Mouse (Mus musculus) midbrain, embryonic 10.5 days (tissue): ENCODE data around the gene Sult6b2. TPM values are rescaled to one million over a fixed set of nuclear protein-coding genes. Genes with fewer than 3 reads are reported as not detected.

ENCODE experiments used
- DNase-seq: peaks from one replicate; pipeline ENCODE4 v3.0.0-alpha.2; 2017; ENCODE audit warnings: low spot score
- H3K27ac ChIP-seq: fragments of 300-500 bp; sonication (generic); replicated peaks from 2 replicates; pipeline ENCODE4 v1.5.1; 2016; ENCODE audit warnings: mild to moderate bottlenecking
- H3K27me3 ChIP-seq: fragments of 300-500 bp; sonication (generic); 2 replicates; pipeline ENCODE4 v1.6.1; 2016; ENCODE audit warnings: low read depth, mild to moderate bottlenecking; ENCODE audit not compliant: poor library complexity, severe bottlenecking
- H3K36me3 ChIP-seq: fragments of 300-500 bp; sonication (generic); 2 replicates; pipeline ENCODE4 v1.6.1; 2016; ENCODE audit warnings: mild to moderate bottlenecking, moderate library complexity
- H3K4me1 ChIP-seq: fragments of 300-500 bp; sonication (generic); 2 replicates; pipeline ENCODE4 v1.6.1; 2016
- H3K4me3 ChIP-seq: fragments of 300-500 bp; sonication (generic); 2 replicates; pipeline ENCODE4 v1.5.1; 2016; ENCODE audit warnings: mild to moderate bottlenecking, moderate library complexity
- H3K9me3 ChIP-seq: fragments of 300-500 bp; sonication (generic); replicated peaks from 2 replicates; pipeline ENCODE4 v1.6.1; 2016; ENCODE audit warnings: mild to moderate bottlenecking
- WGBS: fragments of 180-500 bp; shearing (Covaris S2); methylation state at CpG from one replicate; pipeline ENCODE4 v1.1.7; 2016; 5-methylcytosine and 5-hydroxymethylcytosine counted together
- polyA plus RNA-seq: library from polyadenylated mRNA; unstranded; fragments of >200 nt; fragmentation: Nextera tagmentation; extraction: Ambion mirVana; gene quantifications from 2 replicates; pipeline ENCODE4 v1.2.1, GENCODE M21; 2016

Gene Sult6b2
- polyA plus RNA-seq, 1 experiment from 2014 or later = not detected

GRCm38 (mm10) chr6:142786106-142786505 lies 18.2 kb downstream of the Sult6b2 start:
- WGBS = 88% methylated on average over 21 of the region's 21 CpGs
- Histone ChIP-seq H3K27me3 (no peaks in the 10 kb centered on the region; the same call in 1 of the 2 replicates), H3K4me3 (no peak overlapping the region), H3K9me3 (no peaks in the 10 kb centered on the region), H3K4me1 (peaks cover 11% of the 10 kb centered on the region), H3K27ac (no peak overlapping the region), H3K36me3 (no peaks in the 10 kb centered on the region)
- no peak for DNase-seq

- WGBS = 34% methylated on average over 4 of the region's 4 CpGs
- Histone ChIP-seq H3K4me1 (peaks cover 15% of the 10 kb centered on the region), H3K27me3 (no peaks in the 10 kb centered on the region; the same call in 1 of the 2 replicates), H3K27ac (no peak overlapping the region), H3K36me3 (no peaks in the 10 kb centered on the region), H3K9me3 (no peaks in the 10 kb centered on the region), H3K4me3 (no peak overlapping the region)
- peak; percentile 52 for DNase-seq
These were observed 19.0 kb downstream of the Sult6b2 start for GRCm38 (mm10) chr6:142785343-142785742.

- H3K4me1 ChIP-seq = peaks cover 13% of the 10 kb centered on the region
- H3K9me3 ChIP-seq = no peaks in the 10 kb centered on the region
- H3K4me3 ChIP-seq = no peak overlapping the region
- WGBS = 61% methylated on average over 7 of the region's 7 CpGs
- H3K27ac ChIP-seq = no peak overlapping the region
- no peaks in the 10 kb centered on the region; the same call in 1 of the 2 replicates for H3K27me3 ChIP-seq
- no peaks in the 10 kb centered on the region for H3K36me3 ChIP-seq
- no peak for DNase-seq
These were observed 23.0 kb downstream of the Sult6b2 start for GRCm38 (mm10) chr6:142781286-142781685.

DNA sequence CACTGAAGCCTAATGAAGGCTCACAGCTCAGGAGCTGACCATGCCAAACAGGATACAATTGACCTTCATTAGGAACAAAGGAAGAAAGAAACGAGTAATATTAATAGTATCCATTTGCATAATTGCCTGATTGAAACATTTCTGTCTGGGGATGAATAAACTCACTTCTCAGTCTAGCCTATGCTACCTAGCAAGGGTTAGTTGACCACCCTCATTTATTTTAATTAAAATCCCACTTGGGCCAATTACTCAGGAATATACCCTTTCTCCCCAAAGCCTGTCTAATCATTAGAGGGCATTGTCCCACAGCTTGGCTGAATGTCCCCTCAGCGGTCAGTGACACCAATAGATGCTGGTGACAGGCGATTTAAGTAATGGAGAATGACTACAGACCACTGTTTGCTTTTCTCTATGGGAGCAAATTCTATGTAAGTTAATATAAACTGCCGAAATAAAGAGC lies 23.7 kb downstream of the Sult6b2 start:
- DNase-seq = no peak
- H3K4me1 ChIP-seq = peaks cover 13% of the 10 kb centered on the region
- no peak overlapping the region for H3K4me3 ChIP-seq
- no peaks in the 10 kb centered on the region for H3K9me3 ChIP-seq
- H3K27me3 ChIP-seq = no peaks in the 10 kb centered on the region; the same call in 1 of the 2 replicates
- H3K27ac ChIP-seq = no peak overlapping the region
- H3K36me3 ChIP-seq = peaks cover 4% of the 10 kb centered on the region; the same call in 1 of the 2 replicates
- 81% methylated on average over 4 of the region's 4 CpGs for WGBS

DNA sequence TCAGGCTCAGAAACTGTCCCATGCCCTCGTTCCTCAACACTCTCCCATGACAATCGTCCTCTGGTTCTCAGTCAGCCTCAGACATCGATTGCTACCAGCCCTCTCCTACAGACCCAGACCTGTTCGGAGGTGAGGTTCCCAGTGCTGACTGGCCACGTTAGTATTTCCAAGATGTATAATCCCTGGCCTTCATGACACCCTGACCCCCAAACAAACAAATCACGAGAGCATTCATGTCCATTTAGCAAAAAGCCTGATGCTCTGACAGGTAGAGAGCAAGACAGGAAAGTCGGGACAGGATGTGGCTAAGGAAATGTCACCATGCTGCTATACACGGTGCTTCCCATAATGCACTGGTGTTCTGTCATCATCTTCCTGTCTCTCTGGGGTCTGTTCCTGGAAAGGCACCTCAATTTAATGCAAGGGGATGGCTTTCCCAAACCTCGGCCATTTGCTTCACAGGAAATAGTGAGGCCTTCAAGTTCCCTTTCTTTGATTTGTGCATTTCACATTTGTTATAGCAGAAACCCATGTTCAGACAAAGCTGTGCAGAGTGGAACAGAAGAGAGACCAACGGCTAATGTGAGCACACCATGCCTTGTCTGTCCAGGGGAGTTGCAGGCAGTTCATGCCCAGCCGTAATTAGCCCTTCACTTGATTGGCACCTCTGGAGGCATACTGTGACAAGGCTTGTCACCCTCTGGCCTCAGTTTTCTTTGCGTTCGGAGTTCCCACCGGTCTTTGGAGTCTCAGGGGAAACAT lies 24.3 kb downstream of the Sult6b2 start:
- no peaks in the 10 kb centered on the region for H3K9me3 ChIP-seq
- H3K4me3 ChIP-seq = no peak overlapping the region
- WGBS = 79% methylated on average over 14 of the region's 14 CpGs
- H3K27me3 ChIP-seq = no peaks in the 10 kb centered on the region; the same call in 1 of the 2 replicates
- H3K27ac ChIP-seq = peak overlapping the region; percentile 63
- peaks cover 10% of the 10 kb centered on the region for H3K36me3 ChIP-seq
- no peak for DNase-seq
- H3K4me1 ChIP-seq = peaks cover 13% of the 10 kb centered on the region

- peaks cover 13% of the 10 kb centered on the region for H3K4me1 ChIP-seq
- H3K4me3 ChIP-seq = no peak overlapping the region
- no peaks in the 10 kb centered on the region for H3K9me3 ChIP-seq
- 59% methylated on average over 11 of the region's 11 CpGs for WGBS
- peaks cover 17% of the 10 kb centered on the region for H3K36me3 ChIP-seq
- H3K27ac ChIP-seq = peak overlapping the region; percentile 63
- DNase-seq = peak; percentile 43
- no peaks in the 10 kb centered on the region; the same call in 1 of the 2 replicates for H3K27me3 ChIP-seq
These were observed 25.1 kb downstream of the Sult6b2 start for GRCm38 (mm10) chr6:142779045-142779811.

DNA sequence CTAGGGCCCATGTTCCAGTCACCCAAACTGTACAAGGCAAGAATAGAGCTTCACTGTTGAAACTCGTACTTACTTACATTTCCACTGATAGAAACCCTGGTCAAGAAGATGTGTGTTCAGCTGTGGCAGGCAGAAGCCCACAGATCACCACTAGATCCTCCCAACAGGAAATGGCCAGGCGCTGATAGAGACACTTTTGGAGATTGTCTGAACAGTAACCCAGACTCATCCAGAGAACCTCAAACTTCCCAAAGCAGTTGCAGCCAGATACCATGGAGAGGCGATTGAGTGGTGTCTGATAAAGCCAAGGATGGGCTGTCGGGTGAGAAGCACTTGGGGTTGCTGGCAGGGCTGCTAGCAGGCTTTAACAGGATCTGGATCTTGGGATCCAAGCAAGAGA lies 27.4 kb downstream of the Sult6b2 start:
- no peak overlapping the region for H3K27ac ChIP-seq
- no peaks in the 10 kb centered on the region for H3K9me3 ChIP-seq
- DNase-seq = no peak
- 79% methylated on average over 4 of the region's 4 CpGs for WGBS
- peaks cover 13% of the 10 kb centered on the region for H3K4me1 ChIP-seq
- H3K36me3 ChIP-seq = peaks cover 40% of the 10 kb centered on the region
- H3K27me3 ChIP-seq = no peaks in the 10 kb centered on the region
- no peak overlapping the region for H3K4me3 ChIP-seq

GRCm38 (mm10) chr6:142773566-142773965 lies 30.7 kb downstream of the Sult6b2 start:
- H3K36me3 ChIP-seq = peaks cover 74% of the 10 kb centered on the region
- H3K27me3 ChIP-seq = no peaks in the 10 kb centered on the region
- H3K9me3 ChIP-seq = no peaks in the 10 kb centered on the region
- no peak for DNase-seq
- WGBS = 90% methylated on average over 5 of the region's 5 CpGs
- H3K4me1 ChIP-seq = no peaks in the 10 kb centered on the region
- H3K4me3 ChIP-seq = no peak overlapping the region
- no peak overlapping the region for H3K27ac ChIP-seq

GRCm38 (mm10) chr6:142771643-142772042 lies 32.7 kb downstream of the Sult6b2 start:
- Histone ChIP-seq H3K27me3 (no peaks in the 10 kb centered on the region), H3K9me3 (no peaks in the 10 kb centered on the region), H3K4me3 (no peak overlapping the region), H3K36me3 (peaks cover 93% of the 10 kb centered on the region), H3K4me1 (no peaks in the 10 kb centered on the region), H3K27ac (no peak overlapping the region)
- WGBS = 94% methylated on average over 4 of the region's 4 CpGs
- DNase-seq = no peak

GRCm38 (mm10) chr6:142769896-142770295 lies 34.4 kb downstream of the Sult6b2 start:
- DNase-seq = no peak
- peaks cover 100% of the 10 kb centered on the region for H3K36me3 ChIP-seq
- no peaks in the 10 kb centered on the region for H3K27me3 ChIP-seq
- no peak overlapping the region for H3K4me3 ChIP-seq
- no peak overlapping the region for H3K27ac ChIP-seq
- 95% methylated on average over 3 of the region's 3 CpGs for WGBS
- H3K4me1 ChIP-seq = no peaks in the 10 kb centered on the region
- no peaks in the 10 kb centered on the region for H3K9me3 ChIP-seq

DNA sequence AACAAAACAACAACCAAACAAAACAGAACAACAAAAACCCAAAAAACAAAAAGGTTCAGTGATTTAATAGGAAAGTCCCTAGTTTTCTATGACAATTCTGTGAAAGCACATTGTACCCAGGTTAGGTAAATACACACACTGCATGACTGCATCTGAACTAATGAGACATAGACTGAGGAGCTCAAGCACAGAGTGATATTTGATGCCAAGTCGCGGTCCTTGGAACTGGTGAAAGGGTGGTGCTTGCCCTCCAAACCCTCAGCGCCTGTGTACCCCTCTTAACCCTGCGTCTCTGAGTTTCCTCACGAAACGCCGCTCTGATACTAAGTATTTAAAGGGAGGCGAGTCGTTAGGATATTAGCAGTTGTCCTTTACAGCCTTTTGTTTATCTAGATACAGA lies 37.0 kb downstream of the Sult6b2 start:
- no peak for DNase-seq
- Histone ChIP-seq H3K27ac (no peak overlapping the region), H3K4me1 (no peaks in the 10 kb centered on the region), H3K27me3 (no peaks in the 10 kb centered on the region), H3K4me3 (no peak overlapping the region), H3K9me3 (no peaks in the 10 kb centered on the region), H3K36me3 (peaks cover 85% of the 10 kb centered on the region)
- WGBS = 92% methylated on average over 9 of the region's 9 CpGs

DNA sequence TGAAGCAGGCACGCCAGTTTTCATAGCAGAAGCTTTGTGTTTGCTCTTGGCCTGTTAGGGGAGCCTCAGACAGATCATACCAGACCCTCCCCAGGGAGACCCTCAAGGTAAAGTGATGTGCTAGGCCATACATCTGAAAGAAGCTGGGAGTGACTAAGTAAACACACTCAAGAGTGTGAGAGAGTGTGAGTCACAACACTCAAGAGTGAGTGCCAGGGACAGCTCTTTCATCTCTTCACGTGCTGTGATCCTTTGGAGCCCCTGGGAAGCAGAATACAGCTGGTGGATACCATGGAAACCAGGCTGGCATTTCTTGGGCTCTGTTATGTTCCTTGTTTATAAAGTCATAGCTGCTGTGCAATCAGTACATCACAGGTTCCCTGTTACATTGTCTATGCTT lies 39.4 kb downstream of the Sult6b2 start:
- WGBS = 77% methylated on average over 2 of the region's 2 CpGs
- Histone ChIP-seq H3K9me3 (no peaks in the 10 kb centered on the region), H3K27ac (no peak overlapping the region), H3K4me1 (peaks cover 7% of the 10 kb centered on the region; the same call in 1 of the 2 replicates), H3K27me3 (no peaks in the 10 kb centered on the region), H3K4me3 (no peak overlapping the region), H3K36me3 (peaks cover 81% of the 10 kb centered on the region)
- DNase-seq = no peak

GRCm38 (mm10) chr6:142759633-142760032 lies 44.7 kb downstream of the Sult6b2 start:
- H3K9me3 ChIP-seq = no peaks in the 10 kb centered on the region
- H3K27ac ChIP-seq = no peak overlapping the region
- 97% methylated on average over 2 of the region's 2 CpGs for WGBS
- H3K4me1 ChIP-seq = peaks cover 32% of the 10 kb centered on the region
- peaks cover 15% of the 10 kb centered on the region for H3K27me3 ChIP-seq
- peaks cover 42% of the 10 kb centered on the region for H3K36me3 ChIP-seq
- no peak for DNase-seq
- no peak overlapping the region for H3K4me3 ChIP-seq
